Mouse (Mus musculus) embryonic facial prominence, embryonic 10.5 days (tissue): Measurements from ENCODE around the gene Tmem54. TPM values are rescaled to one million over a fixed set of nuclear protein-coding genes. Genes with fewer than 3 reads are reported as not detected.

ENCODE experiments used
- DNase-seq: peaks from one replicate; pipeline ENCODE4 v3.0.0-alpha.2; 2017; ENCODE audit warnings: low spot score
- H3K27ac ChIP-seq: fragments of 300-500 bp; sonication (generic); replicated peaks from 2 replicates; pipeline ENCODE4 v1.5.1; 2016; ENCODE audit warnings: mild to moderate bottlenecking
- H3K27me3 ChIP-seq: fragments of 300-500 bp; sonication (generic); replicated peaks from 2 replicates; pipeline ENCODE4 v1.6.1; 2016; ENCODE audit warnings: low read depth, mild to moderate bottlenecking; ENCODE audit not compliant: poor library complexity, severe bottlenecking
- H3K36me3 ChIP-seq: fragments of 300-500 bp; sonication (generic); replicated peaks from 2 replicates; pipeline ENCODE4 v1.6.1; 2016; ENCODE audit warnings: mild to moderate bottlenecking, moderate library complexity
- H3K4me1 ChIP-seq: fragments of 300-500 bp; sonication (generic); 2 replicates; pipeline ENCODE4 v1.6.1; 2016
- H3K4me3 ChIP-seq: fragments of 300-500 bp; sonication (generic); 2 replicates; pipeline ENCODE4 v1.5.1; 2016; ENCODE audit warnings: mild to moderate bottlenecking, moderate library complexity
- H3K9me3 ChIP-seq: fragments of 300-500 bp; sonication (generic); 2 replicates; pipeline ENCODE4 v1.6.1; 2016; ENCODE audit warnings: mild to moderate bottlenecking
- WGBS: fragments of 180-500 bp; shearing (Covaris S2); methylation state at CpG from one replicate; pipeline ENCODE4 v1.1.7; 2016; 5-methylcytosine and 5-hydroxymethylcytosine counted together
- polyA plus RNA-seq: library from polyadenylated mRNA; unstranded; fragments of >200 nt; fragmentation: Nextera tagmentation; extraction: Ambion mirVana; gene quantifications from 2 replicates; pipeline ENCODE4 v1.2.1, GENCODE M21; 2016

Tmem54 gene
- polyA plus RNA-seq, 1 experiment from 2014 or later, result 10.6 TPM

- DNase-seq, result no peak
- peaks cover 57% of the 10 kb centered on the region for H3K27me3 ChIP-seq
- no peak overlapping the region for H3K4me3 ChIP-seq
- peaks cover 42% of the 10 kb centered on the region for H3K4me1 ChIP-seq
- WGBS, result 72% methylated on average over 10 of the region's 10 CpGs
- H3K27ac ChIP-seq, result no peak overlapping the region
- H3K36me3 ChIP-seq, result no peaks in the 10 kb centered on the region
- no peaks in the 10 kb centered on the region for H3K9me3 ChIP-seq
Measured at GRCm38 (mm10) chr4:129107348-129107899, 2.1 kb downstream of the Tmem54 start.

GRCm38 (mm10) chr4:129108624-129109023, 3.3 kb downstream of the Tmem54 start:
- WGBS, result 88% methylated on average over 7 of the region's 7 CpGs
- peaks cover 55% of the 10 kb centered on the region for H3K27me3 ChIP-seq
- H3K4me1 ChIP-seq, result peaks cover 52% of the 10 kb centered on the region

GRCm38 (mm10) chr4:129110804-129111203, 5.5 kb downstream of the Tmem54 start:
- H3K4me3 ChIP-seq, result no peak overlapping the region
- H3K4me1 ChIP-seq, result peaks cover 53% of the 10 kb centered on the region
- no peak for DNase-seq
- H3K27ac ChIP-seq, result no peak overlapping the region
- 91% methylated on average over 6 of the region's 6 CpGs for WGBS
- H3K27me3 ChIP-seq, result peaks cover 52% of the 10 kb centered on the region
- H3K9me3 ChIP-seq, result no peaks in the 10 kb centered on the region
- H3K36me3 ChIP-seq, result no peaks in the 10 kb centered on the region

More at GRCm38 (mm10) chr4:129108624-129109023, 3.3 kb downstream of the Tmem54 start:
- DNase-seq, result no peak
- no peaks in the 10 kb centered on the region for H3K36me3 ChIP-seq
- H3K27ac ChIP-seq, result no peak overlapping the region
- no peak overlapping the region for H3K4me3 ChIP-seq
- H3K9me3 ChIP-seq, result no peaks in the 10 kb centered on the region

GRCm38 (mm10) chr4:129111350-129111749, 6.0 kb downstream of the Tmem54 start:
- no peak for DNase-seq
- H3K27ac ChIP-seq, result no peak overlapping the region
- WGBS, result 67% methylated on average over 11 of the region's 11 CpGs
- H3K4me3 ChIP-seq, result no peak overlapping the region
- H3K4me1 ChIP-seq, result peaks cover 47% of the 10 kb centered on the region
- peaks cover 47% of the 10 kb centered on the region for H3K27me3 ChIP-seq
- no peaks in the 10 kb centered on the region for H3K36me3 ChIP-seq
- no peaks in the 10 kb centered on the region for H3K9me3 ChIP-seq

GRCm38 (mm10) chr4:129112231-129112630, 6.9 kb downstream of the Tmem54 start:
- Histone ChIP-seq H3K27ac (no peak overlapping the region), H3K4me1 (peaks cover 43% of the 10 kb centered on the region), H3K4me3 (no peak overlapping the region), H3K36me3 (no peaks in the 10 kb centered on the region), H3K27me3 (peaks cover 45% of the 10 kb centered on the region), H3K9me3 (no peaks in the 10 kb centered on the region)
- no peak for DNase-seq
- WGBS, result 73% methylated on average over 13 of the region's 13 CpGs

- H3K4me3 ChIP-seq, result peak overlapping the region; percentile 19; the same call in 1 of the 2 replicates
- no peaks in the 10 kb centered on the region for H3K36me3 ChIP-seq
- H3K9me3 ChIP-seq, result no peaks in the 10 kb centered on the region
- H3K27me3 ChIP-seq, result peaks cover 35% of the 10 kb centered on the region
- peaks cover 35% of the 10 kb centered on the region for H3K4me1 ChIP-seq
- 0 out of 2 replicates have a peak overlapping the region, but pooled peaks have one; percentile 7 for H3K27ac ChIP-seq
- 35% methylated on average over 28 of the region's 28 CpGs for WGBS
- DNase-seq, result peak; percentile 90
Measured at GRCm38 (mm10) chr4:129113083-129113988, 8.0 kb downstream of the Tmem54 start.

- Histone ChIP-seq H3K4me3 (no peak overlapping the region), H3K27ac (no peak overlapping the region), H3K27me3 (peaks cover 67% of the 10 kb centered on the region), H3K9me3 (no peaks in the 10 kb centered on the region), H3K4me1 (peaks cover 38% of the 10 kb centered on the region), H3K36me3 (no peaks in the 10 kb centered on the region)
- 89% methylated on average over 8 of the region's 8 CpGs for WGBS
- DNase-seq, result no peak
Measured at GRCm38 (mm10) chr4:129116703-129117102, 11.4 kb downstream of the Tmem54 start.

GRCm38 (mm10) chr4:129117720-129118510, 12.6 kb downstream of the Tmem54 start:
- no peak for DNase-seq
- Histone ChIP-seq H3K27ac (no peak overlapping the region), H3K9me3 (no peaks in the 10 kb centered on the region), H3K36me3 (no peaks in the 10 kb centered on the region), H3K4me3 (no peak overlapping the region), H3K27me3 (peaks cover 79% of the 10 kb centered on the region), H3K4me1 (peaks cover 32% of the 10 kb centered on the region)
- WGBS, result 86% methylated on average over 14 of the region's 14 CpGs

- H3K27me3 ChIP-seq, result peaks cover 79% of the 10 kb centered on the region
- H3K4me1 ChIP-seq, result peaks cover 26% of the 10 kb centered on the region
- H3K36me3 ChIP-seq, result no peaks in the 10 kb centered on the region
- no peak overlapping the region for H3K4me3 ChIP-seq
- no peak for DNase-seq
- no peak overlapping the region for H3K27ac ChIP-seq
- 74% methylated on average over 10 of the region's 10 CpGs for whole genome bisulfite sequencing
- H3K9me3 ChIP-seq, result no peaks in the 10 kb centered on the region
Measured at GRCm38 (mm10) chr4:129119708-129120107, 14.4 kb downstream of the Tmem54 start.

- Histone ChIP-seq H3K4me1 (peaks cover 30% of the 10 kb centered on the region), H3K36me3 (no peaks in the 10 kb centered on the region), H3K9me3 (no peaks in the 10 kb centered on the region), H3K4me3 (peak overlapping the region; percentile 62), H3K27me3 (peaks cover 81% of the 10 kb centered on the region), H3K27ac (no peak overlapping the region)
- 1% methylated on average over 59 of the region's 59 CpGs for WGBS
- DNase-seq, result peak; percentile 87
Measured at GRCm38 (mm10) chr4:129120520-129121445, 15.4 kb downstream of the Tmem54 start.

- Histone ChIP-seq H3K27ac (no peak within 1 kb of the TSS), H3K4me3 (peak within 1 kb of the TSS; percentile 62), H3K4me1 (peaks cover 36% of the 10 kb centered on the region), H3K36me3 (no peaks in the 10 kb centered on the region), H3K27me3 (peaks cover 89% of the 10 kb centered on the region), H3K9me3 (no peaks in the 10 kb centered on the region)
- peak; percentile 29 for DNase-seq
- WGBS, result 2% methylated on average over 17 of the region's 17 CpGs
Measured at GRCm38 (mm10) chr4:129121569-129122086, 16.3 kb downstream of the Tmem54 start, which contains the start of gene Hpca. TSS of gene Hpca (minus strand) at chr4:129122036.
